Mouse (Mus musculus) spleen, adult 12 weeks (tissue): Measurements from ENCODE around the gene Ccdc155.
A peak's percentile ranks its signal among the peaks of the same experiment; 100 is the strongest.

Source experiments
- DNase-seq: peaks from one replicate; pipeline ENCODE4 v3.0.0; 2022; ENCODE audit warnings: low spot score

Gene Ccdc155

DNA sequence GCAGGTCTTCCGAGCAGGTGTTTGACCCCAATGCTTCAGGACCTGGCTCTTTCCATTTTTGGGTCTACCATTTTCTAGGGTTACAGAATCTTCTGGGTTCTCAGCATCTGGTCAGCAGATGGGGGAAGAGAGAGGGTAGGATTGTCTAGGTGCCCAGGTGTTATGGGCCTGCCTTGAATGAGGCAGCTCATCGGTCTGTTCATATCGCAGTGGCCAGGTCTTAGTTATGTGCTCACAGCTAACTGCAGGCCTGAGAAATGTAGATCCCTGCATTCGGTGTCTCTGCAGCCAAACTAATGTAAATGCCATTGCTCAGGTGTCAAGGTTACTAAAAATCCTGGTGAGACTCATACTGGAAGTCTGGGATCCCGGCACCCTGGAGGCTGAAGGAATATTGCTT, 21.7 kb upstream of the Ccdc155 start:
- no peak for DNase-seq

DNA sequence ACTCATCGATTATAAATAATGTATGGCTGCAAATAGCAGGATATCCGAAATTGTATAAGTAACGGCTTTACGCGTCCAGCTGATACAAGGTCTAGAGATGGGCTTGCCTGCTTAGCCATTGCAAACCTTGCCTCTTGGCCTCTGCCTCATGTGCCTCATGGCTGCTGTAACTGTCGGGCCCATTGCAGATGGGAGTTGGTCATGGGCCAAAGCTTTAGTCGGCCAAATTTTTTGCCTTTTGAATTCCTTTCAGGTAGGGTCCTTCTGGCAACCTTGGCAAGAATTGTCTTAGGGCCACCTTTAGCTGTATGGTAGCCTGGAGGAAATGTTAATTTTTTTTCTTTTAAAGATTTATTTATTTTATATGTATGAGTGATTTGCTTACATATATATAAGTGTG, 20.1 kb upstream of the Ccdc155 start:
- no peak for DNase-seq

DNA sequence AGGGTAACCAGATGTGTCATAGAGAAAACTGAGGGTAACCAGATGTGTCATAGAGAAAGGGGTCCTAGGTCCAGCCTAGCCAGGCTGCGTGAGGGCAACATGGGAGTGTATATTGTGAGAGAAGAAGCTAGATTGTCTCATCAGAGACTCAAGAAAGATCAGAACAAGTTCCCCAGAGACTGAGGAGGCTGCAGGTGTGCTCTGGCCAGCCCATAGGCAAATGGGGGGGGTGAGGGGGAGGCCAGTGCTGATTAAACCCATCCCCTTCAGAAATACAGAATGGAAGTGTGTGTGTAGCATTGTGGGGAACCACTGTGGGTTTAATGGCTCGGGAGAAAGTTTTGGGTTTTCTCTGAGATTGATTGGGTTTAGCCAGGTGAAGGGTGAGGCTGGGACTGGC, 17.0 kb upstream of the Ccdc155 start:
- DNase-seq: no peak

DNA sequence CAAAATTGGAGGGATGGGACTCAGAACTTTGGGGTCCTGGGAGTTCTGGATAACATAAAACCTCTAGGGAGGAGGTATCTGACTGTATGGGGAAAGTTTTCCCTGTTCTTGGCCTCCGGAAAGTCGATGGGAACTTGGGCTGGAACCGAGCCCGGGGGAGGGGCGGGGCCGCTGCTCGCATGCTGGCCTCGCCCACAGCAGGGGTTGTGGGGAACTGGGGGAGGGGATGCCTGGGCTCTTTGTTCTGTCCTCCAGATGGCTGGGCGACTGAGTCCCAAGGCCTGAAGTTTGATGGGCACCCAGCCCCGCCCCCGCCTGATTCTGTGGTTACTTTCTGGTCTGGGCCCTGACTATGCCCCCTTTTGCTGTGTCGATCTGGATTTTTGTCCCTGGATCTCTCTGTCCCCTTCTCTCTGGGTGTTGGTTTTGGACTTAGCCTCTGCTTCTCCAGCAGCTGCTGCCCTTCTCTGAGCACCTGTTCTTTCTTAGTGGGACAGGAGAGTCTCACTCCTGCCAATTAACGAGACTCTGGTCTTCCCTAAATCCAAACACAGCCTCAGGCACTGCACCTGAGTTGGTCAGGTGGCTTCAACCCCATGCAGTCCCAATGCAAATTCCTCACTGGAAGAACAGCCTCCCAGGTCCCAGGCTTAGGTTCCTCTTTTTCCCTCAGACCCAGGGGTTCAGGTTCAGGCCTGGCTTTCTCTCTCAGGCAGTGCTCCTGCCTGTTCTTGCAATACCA, 11.9 kb upstream of the Ccdc155 start:
- no peak for DNase-seq

DNA sequence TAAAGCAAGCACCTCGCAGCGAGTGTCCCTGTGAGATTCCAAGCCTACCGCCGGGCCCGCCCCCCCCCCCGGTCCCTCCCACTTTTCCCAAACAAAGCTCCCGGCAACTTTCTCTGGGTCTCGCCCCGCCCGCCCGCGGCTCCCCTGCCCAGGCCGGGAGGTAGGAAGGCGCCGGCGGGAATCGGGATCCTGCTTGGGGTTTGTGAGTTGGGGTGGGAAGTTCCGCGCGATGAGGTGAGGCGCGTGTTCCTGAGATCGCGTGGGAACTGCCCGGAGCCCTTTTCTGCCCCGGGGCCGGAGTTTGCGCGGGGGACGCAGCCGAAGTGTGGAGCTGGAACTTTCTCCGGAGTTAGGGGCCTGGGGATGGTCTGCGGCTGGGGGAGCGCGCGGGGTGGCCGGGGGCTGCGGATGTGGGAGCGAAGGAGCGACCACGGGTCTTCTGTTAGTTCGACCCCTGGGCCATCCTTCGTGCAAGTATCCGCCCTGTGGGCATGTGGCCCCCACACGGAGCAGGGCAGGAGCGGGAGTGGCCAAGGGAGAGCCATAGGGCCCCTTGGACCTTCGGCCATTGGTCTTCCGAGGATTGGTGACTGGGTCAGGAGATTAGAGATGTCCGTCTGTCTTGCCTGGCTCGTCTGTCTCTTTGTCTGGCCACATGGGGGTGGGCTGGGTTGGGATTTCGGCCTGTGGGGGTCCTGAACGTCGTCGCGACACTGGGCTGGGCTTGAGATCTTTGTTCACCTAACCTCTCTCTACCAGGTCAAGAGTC, 11.2 kb upstream of the Ccdc155 start, which contains the start of gene Tead2:
Tead2 (plus strand) TSS at position 81 of the 769 bp plus-strand sequence.
- DNase-seq: no peak

DNA sequence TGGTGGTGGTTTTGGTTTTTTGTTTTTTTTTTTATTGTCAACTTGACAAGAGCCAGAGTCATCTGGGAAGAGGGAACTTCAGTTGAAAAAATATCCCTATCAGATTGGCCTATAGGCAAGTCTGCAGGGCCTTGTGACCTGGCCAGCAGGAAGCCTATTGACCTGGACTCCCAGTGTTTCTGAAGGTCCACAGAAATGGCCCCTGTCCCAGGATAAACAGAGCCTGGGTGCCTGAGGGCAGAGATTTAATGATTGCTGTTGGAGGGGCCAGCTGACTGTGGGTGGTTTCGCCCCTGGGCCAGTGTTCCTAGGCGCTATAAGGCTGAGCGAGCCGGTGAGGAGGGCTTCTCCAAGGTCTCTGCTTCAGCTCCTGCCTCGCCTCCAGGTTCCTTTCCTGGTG, 9.0 kb upstream of the Ccdc155 start:
- no peak for DNase-seq

DNA sequence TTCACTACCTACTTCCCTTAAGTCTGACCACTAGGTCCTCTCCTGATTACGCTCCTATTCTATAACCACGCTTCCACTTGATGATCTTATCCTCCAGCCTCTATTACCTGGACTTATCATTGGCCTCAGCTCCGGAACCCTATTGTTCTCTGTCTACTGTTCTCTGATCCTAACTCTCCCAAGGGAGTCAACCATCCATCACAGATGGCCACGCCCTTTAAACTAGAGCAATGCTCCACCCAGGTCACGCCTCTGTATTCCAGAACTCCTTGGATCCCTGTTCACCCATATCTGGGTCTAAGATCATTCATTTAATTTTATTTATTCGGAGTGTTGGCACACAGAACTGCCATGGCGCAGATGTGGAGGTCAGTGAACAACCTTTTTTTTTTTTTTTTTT, 7.7 kb upstream of the Ccdc155 start:
- no peak for DNase-seq

DNA sequence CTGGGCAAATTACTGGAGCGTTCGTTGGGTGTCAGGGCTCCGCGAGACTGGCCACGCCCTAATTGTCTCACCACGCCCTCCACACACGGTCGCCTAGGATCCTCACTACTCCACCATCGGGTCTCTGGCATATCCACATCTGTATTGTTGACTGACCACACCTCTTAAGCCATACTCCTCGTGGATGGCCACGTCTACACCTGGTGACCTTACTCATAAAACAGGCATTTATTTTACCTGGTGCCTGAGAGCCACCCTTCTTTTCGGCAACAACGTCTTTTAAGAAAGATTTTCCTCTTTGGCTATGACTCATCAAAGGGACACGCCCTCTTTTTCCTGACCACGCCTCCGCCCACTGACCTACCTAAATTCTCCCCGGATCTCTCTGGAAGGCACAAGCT, 7.2 kb upstream of the Ccdc155 start, which contains the start of gene Dkkl1:
Dkkl1 (minus strand) TSS at position 297 of the 401 bp plus-strand sequence.
- DNase-seq: peak; percentile 26

DNA sequence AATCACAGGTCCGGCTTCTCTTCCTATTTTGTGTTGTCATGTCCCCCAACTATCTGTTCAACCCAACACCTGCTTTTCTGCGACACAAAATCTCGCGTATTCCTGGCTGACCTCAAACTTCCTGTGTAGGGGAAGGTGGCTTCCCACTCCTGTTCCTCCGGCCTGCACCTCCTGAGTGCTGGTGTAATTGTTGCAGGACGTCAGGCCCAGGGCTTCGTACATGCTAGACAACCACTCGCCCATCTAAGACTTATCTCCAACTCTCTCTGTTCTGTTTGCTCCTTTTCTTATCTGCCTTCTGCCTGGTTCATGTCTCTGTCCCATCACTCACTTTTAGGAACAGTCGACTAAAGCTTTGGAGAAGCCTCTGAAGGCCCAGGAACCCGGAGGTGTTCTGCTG, 6.4 kb upstream of the Ccdc155 start:
- no peak for DNase-seq

DNA sequence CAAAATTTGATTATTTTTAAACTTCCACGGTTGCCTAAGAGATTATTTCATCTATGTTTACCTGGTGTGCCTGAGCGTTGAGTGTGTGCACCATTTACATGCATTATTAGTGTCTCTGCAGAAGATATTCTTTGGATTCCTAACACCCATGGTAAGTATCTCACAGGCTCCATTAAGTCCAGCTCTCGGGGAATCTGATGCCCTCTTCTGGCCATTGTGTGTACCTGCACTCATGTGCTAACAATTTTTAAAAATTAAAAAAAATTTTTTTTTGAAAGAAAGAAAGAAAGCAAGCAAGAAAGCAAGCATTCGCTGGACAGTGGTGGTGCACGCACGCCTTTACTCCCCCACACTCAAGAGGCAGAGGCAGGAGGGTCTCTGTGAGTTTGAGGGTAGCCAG, 3.6 kb upstream of the Ccdc155 start:
- no peak for DNase-seq

DNA sequence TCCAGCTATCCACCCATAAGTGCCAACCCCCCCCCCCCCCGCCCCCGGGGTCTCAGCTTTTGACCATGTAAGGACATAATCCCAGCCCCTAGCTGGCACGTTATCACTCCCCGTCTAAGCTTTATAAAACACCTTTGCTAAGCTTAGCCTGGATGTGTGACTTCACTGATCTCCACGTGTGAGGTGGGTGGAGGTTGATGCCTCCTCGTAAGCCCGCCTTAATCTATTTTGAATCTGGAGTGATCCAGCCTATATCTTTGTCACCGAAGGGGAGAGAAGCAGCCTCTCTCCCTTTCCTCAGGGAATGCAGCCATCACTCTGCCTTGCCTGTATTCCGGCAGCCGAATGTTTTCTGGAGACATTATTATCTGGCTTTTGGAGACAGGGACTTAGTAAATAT, 2.0 kb downstream of the Ccdc155 start:
- DNase-seq: no peak

DNA sequence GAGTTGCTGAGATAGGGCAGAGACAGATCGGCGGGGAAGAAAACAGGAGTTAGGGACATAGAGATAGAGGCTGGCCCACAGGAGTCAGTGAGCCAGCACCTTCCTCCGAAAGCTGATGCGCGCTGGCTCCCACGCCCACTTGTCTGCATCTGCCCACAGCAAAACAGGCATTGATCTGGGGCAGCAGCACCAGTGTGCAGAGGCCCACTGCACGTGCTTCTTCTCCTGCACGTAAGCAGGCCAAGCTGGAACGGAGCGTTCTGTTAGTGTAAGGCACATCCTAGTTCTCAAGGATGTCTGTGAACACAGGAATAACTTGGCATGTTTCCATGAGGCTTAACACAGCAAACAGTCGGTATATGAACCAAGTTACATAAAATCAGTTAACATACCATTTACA, 5.7 kb downstream of the Ccdc155 start:
- DNase-seq: no peak

DNA sequence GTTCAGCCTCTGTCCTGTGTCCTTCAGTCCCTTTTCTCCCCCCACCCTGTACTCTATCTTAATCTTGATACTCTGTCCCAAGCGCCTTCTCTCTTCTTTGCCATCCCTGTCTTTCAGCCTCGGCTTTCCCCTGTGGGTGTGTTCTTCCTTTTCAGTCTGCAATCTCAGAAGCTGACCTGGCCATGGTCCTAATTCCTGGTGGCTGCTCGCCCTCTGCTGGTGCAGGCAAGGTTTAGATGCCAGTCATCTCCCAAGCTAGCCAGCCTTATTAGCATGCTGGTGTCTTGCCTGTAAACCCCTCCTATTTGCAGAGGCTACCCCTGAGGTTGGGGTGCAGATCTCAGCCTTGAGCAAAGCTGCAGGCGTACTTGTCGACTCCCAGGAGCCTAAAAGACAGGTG, 6.3 kb downstream of the Ccdc155 start:
- no peak for DNase-seq

DNA sequence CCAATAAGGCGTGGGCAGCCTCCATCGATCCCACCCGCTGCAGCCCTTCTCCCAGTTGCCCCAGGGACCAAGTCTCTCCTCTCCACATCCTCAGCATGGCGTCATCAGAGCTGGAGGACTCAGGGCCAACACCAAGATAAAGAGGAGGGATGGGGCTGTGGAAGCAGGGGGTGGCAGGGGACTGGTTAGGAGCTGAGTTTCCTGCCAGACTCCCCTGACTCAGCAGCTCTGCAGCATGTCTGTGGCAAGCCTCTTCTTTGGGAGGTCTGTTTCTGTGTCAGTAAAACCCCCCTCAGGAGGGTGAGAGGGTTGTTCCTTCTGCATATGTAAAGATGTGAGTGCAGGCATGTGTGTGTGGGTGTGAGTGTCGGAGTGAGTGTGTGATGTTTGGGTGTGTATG, 7.7 kb downstream of the Ccdc155 start:
- no peak for DNase-seq

DNA sequence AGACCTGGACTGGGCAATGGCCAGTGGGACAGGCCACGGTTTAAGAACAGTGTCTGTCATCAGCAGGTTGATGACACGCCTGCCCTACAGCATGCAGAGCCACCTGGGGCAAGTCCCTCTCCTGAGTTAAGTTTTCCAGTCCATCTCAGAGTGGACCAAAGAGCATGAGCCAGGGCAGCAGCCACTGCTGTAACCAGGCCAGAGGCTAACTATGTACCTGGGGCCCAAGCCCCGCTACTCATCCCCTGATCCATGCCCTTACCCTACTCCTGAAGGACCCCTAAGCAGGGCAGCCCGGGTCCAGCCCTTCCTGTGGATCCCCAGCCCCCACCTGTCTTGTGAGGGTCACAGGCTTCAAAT, 8.5 kb downstream of the Ccdc155 start:
- DNase-seq: no peak

DNA sequence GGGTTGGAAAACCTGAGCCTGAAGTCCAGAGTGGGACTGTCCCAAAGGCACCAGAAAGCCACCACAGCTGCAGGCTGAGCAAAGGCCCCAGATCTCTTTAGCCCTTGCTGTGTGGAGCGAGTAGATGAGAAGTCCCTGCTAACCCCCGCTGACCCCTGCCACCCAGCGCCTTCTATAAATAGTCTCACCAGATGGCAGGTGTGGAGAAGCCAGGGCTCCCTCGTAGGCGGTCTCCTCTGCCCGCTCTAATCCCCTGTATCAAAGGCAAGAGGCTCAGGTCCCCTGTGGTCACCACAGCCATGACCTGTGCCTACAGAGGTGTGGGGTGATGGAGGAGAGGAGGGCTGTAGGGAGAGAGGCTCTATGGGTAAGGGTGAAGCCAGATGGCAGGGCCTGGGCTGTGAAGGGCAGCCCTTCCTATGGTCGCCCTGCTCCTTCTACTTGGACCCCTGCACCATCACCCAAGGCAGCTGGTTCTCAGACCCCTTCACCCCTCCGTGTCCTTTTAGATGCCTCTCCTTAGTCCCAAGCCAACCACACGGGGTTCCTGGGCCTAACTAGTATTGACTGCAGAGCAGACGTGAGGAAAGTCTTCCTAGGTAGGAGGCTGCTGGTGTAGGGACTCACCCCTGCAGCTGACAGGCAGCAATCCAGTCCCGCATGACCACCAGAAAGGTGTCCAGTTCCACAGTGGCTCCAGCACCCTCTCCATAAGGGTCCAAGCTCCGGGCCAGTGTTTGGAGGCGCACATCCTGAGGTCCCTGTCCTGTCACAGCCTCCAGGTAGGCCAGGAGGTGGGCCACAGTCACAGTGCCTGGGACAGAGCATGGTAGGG, 9.1 kb downstream of the Ccdc155 start:
- no peak for DNase-seq

DNA sequence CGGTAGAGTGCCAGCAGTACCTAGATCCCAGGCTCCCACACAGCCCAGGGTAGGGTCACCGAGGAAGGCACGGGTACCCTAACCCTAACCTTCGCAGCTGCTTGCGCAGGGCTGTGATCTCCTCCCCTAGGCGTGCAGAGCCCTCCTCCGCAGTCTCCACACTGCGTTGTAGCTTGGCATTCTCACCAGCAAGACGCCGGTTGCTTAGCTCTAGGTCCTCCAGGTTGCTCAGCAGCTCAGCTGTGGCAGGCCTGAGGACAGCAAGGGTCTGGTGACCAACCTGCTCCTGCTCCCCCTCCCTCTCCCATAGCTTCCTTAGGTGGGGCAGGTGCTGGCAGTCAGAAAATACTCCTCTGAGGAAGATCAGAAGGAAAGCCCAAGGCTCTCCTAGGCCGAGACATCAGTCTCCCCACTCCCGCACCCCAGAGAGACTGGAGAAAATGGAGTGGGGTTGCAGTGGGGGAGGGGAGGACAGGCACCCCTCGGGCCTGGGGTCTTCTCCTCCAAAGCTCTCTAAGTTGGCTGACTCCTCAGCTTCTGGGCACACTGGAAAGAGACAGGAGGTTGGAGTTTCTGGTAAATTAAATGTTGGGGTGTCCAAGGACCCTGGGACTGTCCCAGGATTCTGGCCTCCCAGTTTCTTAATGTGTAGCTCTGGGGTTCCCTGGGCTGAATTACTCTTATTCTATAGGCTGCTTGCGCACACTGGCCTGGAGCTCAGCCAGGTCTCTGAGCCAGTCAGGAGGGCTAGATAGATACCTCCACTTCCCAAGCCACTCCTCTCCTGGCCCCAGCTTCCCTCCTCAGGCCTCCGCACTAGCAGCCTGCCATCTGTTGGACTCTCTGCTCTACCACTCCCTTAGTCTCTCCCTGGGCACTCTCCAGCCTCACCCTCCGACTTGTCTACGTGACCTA, 10.6 kb downstream of the Ccdc155 start:
- DNase-seq: no peak

DNA sequence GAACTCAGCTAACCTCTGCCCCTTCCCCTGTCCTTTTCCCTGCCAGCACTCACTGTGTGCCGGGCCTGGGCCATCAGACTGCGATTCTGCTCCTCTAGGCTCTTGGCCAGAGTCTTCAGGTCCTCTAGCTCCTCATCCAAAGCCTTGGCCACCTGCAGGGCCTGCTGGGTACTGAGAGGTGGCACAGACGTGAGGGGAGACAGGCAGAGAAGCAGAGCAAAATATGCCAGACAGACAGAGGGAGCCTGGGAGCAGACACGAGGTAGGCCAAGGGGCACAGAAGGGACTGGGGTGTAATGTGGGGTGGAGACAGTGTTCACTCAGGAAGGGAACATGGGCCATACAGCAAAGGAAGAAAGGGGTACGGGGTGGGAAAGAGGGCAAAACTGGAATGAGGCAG, 11.3 kb downstream of the Ccdc155 start:
- no peak for DNase-seq

DNA sequence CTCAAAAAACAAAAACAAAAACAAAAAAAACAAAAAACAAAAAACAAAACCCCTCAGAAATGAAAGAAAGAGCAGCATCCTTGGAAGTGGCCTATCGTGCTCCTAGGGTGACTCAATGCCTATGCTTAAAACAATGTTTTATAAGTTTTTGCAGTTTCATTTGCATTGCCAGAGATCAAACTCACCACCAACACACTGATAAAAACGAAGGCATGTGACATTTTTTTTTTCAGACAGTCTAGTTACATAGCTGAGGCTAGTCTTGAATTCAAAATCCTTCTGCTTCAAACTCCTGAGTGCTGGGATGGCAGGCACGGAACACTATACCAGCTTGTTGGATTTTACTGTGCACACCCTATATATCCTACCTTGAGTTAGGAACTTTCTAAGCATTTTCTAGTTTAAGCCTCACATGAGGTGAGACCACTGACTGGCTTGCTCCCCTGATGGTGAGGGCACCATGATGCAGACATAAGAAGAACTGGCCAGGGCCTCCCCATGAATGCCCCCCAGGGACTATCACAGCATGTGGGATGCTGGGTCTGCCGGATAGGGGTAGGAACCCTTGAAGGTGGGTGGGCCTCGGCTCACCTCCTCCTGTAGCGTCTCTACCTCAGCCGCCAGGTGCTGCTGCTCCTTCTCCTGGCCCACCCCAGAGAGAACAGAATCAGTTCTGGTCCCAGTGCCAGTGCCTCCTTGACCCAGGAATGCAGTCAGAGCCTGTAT, 11.9 kb downstream of the Ccdc155 start:
- no peak for DNase-seq

DNA sequence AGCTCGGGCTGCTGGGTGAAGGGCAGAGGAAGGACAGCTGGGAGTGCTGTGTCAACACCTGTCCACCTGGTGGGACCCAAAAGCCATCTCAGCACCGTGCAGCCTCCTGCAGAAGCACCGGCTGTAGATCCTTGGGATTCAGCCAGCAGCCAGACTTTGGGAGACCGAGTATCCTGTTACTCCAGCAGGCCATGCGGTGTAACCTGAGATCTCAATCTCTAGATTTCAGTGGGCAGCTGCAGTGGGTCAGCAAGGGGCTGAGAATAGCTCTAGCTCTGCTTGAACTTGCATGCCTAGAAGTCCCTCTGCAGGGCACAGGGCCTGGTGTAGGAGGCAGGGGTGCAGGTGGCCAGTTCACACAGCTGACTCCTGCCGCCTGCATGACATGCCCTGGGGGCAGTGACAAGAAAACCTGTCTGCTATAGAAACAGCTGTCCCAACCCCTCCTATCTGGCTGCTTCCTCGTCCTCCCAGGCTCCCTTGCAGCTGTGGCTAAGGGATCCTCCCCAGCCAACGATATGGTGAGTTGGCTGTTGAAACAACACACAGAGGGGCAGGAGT, 12.8 kb downstream of the Ccdc155 start:
- DNase-seq: no peak

DNA sequence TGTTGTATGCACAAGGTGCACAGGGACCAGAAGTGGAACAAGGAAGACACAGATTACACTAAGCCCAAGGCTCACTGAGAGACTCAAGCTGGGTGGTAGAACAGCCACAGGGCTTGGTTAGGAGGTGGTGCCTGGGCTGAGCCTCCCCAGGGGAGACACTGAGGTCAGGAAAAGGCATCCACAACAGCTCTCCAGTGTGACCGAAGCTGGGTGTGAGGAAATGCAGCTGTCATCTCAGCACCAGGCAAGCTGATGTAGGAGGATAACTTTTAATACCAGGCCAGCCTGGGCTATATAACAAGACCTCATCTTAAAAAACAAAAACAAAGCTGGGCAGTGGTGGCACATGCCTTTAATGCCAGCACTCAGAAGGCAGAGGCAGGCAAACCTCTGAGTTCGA, 13.5 kb downstream of the Ccdc155 start:
- no peak for DNase-seq
